In the genomic region with DNA sequence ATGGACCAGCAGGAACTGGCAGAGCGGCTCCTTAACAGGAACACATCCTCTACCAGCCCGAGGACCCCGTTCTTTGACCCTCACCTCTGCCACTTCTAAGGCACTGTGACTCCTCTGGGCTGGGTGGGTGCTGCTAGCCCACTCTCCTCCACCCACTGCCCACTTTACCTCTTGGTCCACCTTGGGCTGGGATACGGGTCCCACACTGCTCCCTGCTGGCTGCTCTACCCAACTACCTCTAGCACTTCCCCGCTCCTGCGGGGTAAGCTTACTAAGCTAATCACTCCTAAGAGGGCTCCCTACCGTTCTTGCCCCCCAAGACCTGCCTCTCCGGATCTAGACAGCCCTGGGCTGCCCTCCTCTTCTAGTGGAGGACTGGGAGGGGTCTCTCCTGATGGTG, we compare ENCODE assay signal across 10 mouse cellular contexts. TPM values are rescaled to one million over a fixed set of nuclear protein-coding genes. Genes with fewer than 3 reads are reported as not detected.
A peak's percentile ranks its signal among the peaks of the same experiment; 100 is the strongest.
DNase-seq lines count a peak whose midpoint lies in the region; ATAC-seq lines count a peak whose summit lies in the region.
"Had no signal": no experiment of that assay in that cellular context is flagged by ENCODE, and none has a peak within 500 bp of the region (broad histone marks: within the 10 kb centered on the region; RNA-seq: fewer than 3 reads in every experiment).

No protein-coding gene starts in this region.

- no peak overlapping the region; the same call in 1 of the 2 replicates for H3K27ac ChIP-seq in hindbrain, embryonic 12.5 days
- no peak overlapping the region for H3K27ac ChIP-seq in hindbrain, embryonic 14.5 days
- no peak overlapping the region for H3K27ac ChIP-seq in neural tube, embryonic 11.5 days (ENCODE audit: low read depth, low read length)
- H3K27ac ChIP-seq in forebrain, embryonic 12.5 days = no peak overlapping the region
- H3K27ac ChIP-seq: embryonic facial prominence, embryonic 15.5 days had no signal

- H3K36me3 ChIP-seq in hindbrain, embryonic 12.5 days = peaks cover 64% of the 10 kb centered on the region
- H3K36me3 ChIP-seq in hindbrain, embryonic 14.5 days (replicated peaks; ENCODE audit: control insufficient read depth, insufficient read depth) = peaks cover 65% of the 10 kb centered on the region
- H3K36me3 ChIP-seq in neural tube, embryonic 11.5 days (ENCODE audit: control insufficient read depth, insufficient read depth, low read length) = peaks cover 32% of the 10 kb centered on the region
- peaks cover 68% of the 10 kb centered on the region for H3K36me3 ChIP-seq in forebrain, embryonic 12.5 days (replicated peaks)

- ATAC-seq in hindbrain, embryonic 12.5 days (ENCODE audit: low FRiP score) = no peak
- ATAC-seq in hindbrain, embryonic 14.5 days (ENCODE audit: low FRiP score) = no peak
- ATAC-seq in neural tube, embryonic 11.5 days (ENCODE audit: insufficient read depth, low FRiP score, low TSS enrichment) = no peak
- ATAC-seq in forebrain, embryonic 12.5 days (ENCODE audit: low FRiP score) = no peak

- no peak for DNase-seq in hindbrain, embryonic 14.5 days (ENCODE audit: low spot score)
- peak; percentile 42 for DNase-seq in neural tube, embryonic 11.5 days (ENCODE audit: low spot score)
- DNase-seq in neural tube, embryonic 10.5 days (ENCODE audit: extremely low spot score, low spot score) = no peak
- peak; percentile 43 for DNase-seq in thymus, postnatal 0 days (ENCODE audit: low spot score)
- no peak for DNase-seq in right cerebral cortex, postnatal 4 days

- no peaks in the 10 kb centered on the region for H3K9me3 ChIP-seq in hindbrain, embryonic 12.5 days (replicated peaks)
- H3K9me3 ChIP-seq in hindbrain, embryonic 14.5 days (ENCODE audit: control insufficient read depth, low read length) = no peaks in the 10 kb centered on the region
- no peaks in the 10 kb centered on the region for H3K9me3 ChIP-seq in neural tube, embryonic 11.5 days (ENCODE audit: control insufficient read depth, low read length)
- no peaks in the 10 kb centered on the region for H3K9me3 ChIP-seq in forebrain, embryonic 12.5 days
- H3K9me3 ChIP-seq: embryonic facial prominence, embryonic 15.5 days had no signal

- H3K9ac ChIP-seq in hindbrain, embryonic 12.5 days = 0 out of 2 replicates have a peak overlapping the region, but pooled peaks have one; percentile 0
- no peak overlapping the region for H3K9ac ChIP-seq in hindbrain, embryonic 14.5 days
- no peak overlapping the region for H3K9ac ChIP-seq in neural tube, embryonic 11.5 days (ENCODE audit: low read length)
- H3K9ac ChIP-seq in forebrain, embryonic 12.5 days = 0 out of 2 replicates have a peak overlapping the region, but pooled peaks have one; percentile 7
- H3K9ac ChIP-seq: embryonic facial prominence, embryonic 15.5 days had no signal

- no peak overlapping the region for H3K4me2 ChIP-seq in hindbrain, embryonic 12.5 days (replicated peaks)
- no peak overlapping the region for H3K4me2 ChIP-seq in hindbrain, embryonic 14.5 days (replicated peaks)
- H3K4me2 ChIP-seq in neural tube, embryonic 11.5 days (ENCODE audit: low read depth) = no peak overlapping the region
- no peak overlapping the region for H3K4me2 ChIP-seq in forebrain, embryonic 12.5 days
- H3K4me2 ChIP-seq: embryonic facial prominence, embryonic 15.5 days had no signal

- peaks cover 65% of the 10 kb centered on the region for H3K4me1 ChIP-seq in hindbrain, embryonic 12.5 days
- peaks cover 51% of the 10 kb centered on the region for H3K4me1 ChIP-seq in hindbrain, embryonic 14.5 days (replicated peaks; ENCODE audit: control insufficient read depth, insufficient read depth, low read length)
- peaks cover 37% of the 10 kb centered on the region for H3K4me1 ChIP-seq in neural tube, embryonic 11.5 days (ENCODE audit: control insufficient read depth, insufficient read depth, low read length)
- H3K4me1 ChIP-seq in forebrain, embryonic 12.5 days = peaks cover 76% of the 10 kb centered on the region

- no peaks in the 10 kb centered on the region for H3K27me3 ChIP-seq in hindbrain, embryonic 12.5 days
- no peaks in the 10 kb centered on the region for H3K27me3 ChIP-seq in hindbrain, embryonic 14.5 days (ENCODE audit: control insufficient read depth, insufficient read depth, low read length)
- H3K27me3 ChIP-seq in neural tube, embryonic 11.5 days (ENCODE audit: control insufficient read depth, insufficient read depth, low read length) = no peaks in the 10 kb centered on the region
- no peaks in the 10 kb centered on the region for H3K27me3 ChIP-seq in forebrain, embryonic 12.5 days
- H3K27me3 ChIP-seq: embryonic facial prominence, embryonic 15.5 days had no signal

- H3K4me3 ChIP-seq in hindbrain, embryonic 12.5 days = no peak overlapping the region
- no peak overlapping the region for H3K4me3 ChIP-seq in hindbrain, embryonic 14.5 days (replicated peaks; ENCODE audit: low read length)
- H3K4me3 ChIP-seq in neural tube, embryonic 11.5 days (ENCODE audit: low read depth, low read length) = no peak overlapping the region
- no peak overlapping the region for H3K4me3 ChIP-seq in forebrain, embryonic 12.5 days (replicated peaks)
- H3K4me3 ChIP-seq: embryonic facial prominence, embryonic 15.5 days had no signal

- 74% methylated on average over 8 of the region's 8 CpGs for WGBS in hindbrain, embryonic 12.5 days
- 82% methylated on average over 8 of the region's 8 CpGs for WGBS in hindbrain, embryonic 14.5 days
- WGBS in neural tube, embryonic 11.5 days = 77% methylated on average over 7 of the region's 8 CpGs
- 73% methylated on average over 8 of the region's 8 CpGs for WGBS in forebrain, embryonic 12.5 days

RNA-seq across cellular contexts. Expression of a gene that starts 9.2 kb away (rescaled TPM):
- 0.59 and 1.6 TPM in 2 replicates for polyA plus RNA-seq in hindbrain, embryonic 12.5 days (2016; fragmentation: Nextera tagmentation; extraction: Ambion mirVana)
- 0.29 and 0.37 TPM in 2 replicates for polyA plus RNA-seq in hindbrain, embryonic 14.5 days (2014; fragmentation: Nextera tagmentation; extraction: Ambion mirVana)
- polyA plus RNA-seq in neural tube, embryonic 11.5 days (2014; fragmentation: Nextera tagmentation; extraction: Ambion mirVana) = 0.61 and 1.6 TPM in 2 replicates
- polyA plus RNA-seq in forebrain, embryonic 12.5 days (2016; fragmentation: Nextera tagmentation; extraction: Ambion mirVana) = 1.1 TPM in 2 replicates
- polyA plus RNA-seq in thymus, postnatal 0 days (2015; fragmentation: Nextera tagmentation; extraction: Ambion mirVana) = 0.90 and 1.5 TPM in 2 replicates

RNA-seq across cellular contexts. Expression of a gene that starts 14.3 kb away (rescaled TPM):
- 64.4 and 71.7 TPM in 2 replicates for polyA plus RNA-seq in hindbrain, embryonic 12.5 days (2016; fragmentation: Nextera tagmentation; extraction: Ambion mirVana)
- 26.4 and 28.7 TPM in 2 replicates for polyA plus RNA-seq in hindbrain, embryonic 14.5 days (2014; fragmentation: Nextera tagmentation; extraction: Ambion mirVana)
- polyA plus RNA-seq in neural tube, embryonic 11.5 days (2014; fragmentation: Nextera tagmentation; extraction: Ambion mirVana) = 70.6 and 83.3 TPM in 2 replicates
- 97.1 and 101 TPM in 2 replicates for polyA plus RNA-seq in forebrain, embryonic 12.5 days (2016; fragmentation: Nextera tagmentation; extraction: Ambion mirVana)
- polyA plus RNA-seq in thymus, postnatal 0 days (2015; fragmentation: Nextera tagmentation; extraction: Ambion mirVana) = 40.7 and 44.5 TPM in 2 replicates

RNA-seq across cellular contexts. Expression of a gene that starts 21.7 kb away (rescaled TPM):
- polyA plus RNA-seq in hindbrain, embryonic 12.5 days (2016; fragmentation: Nextera tagmentation; extraction: Ambion mirVana) = 126 and 133 TPM in 2 replicates
- 67.2 and 68.8 TPM in 2 replicates for polyA plus RNA-seq in hindbrain, embryonic 14.5 days (2014; fragmentation: Nextera tagmentation; extraction: Ambion mirVana)
- polyA plus RNA-seq in neural tube, embryonic 11.5 days (2014; fragmentation: Nextera tagmentation; extraction: Ambion mirVana) = 76.7 and 77.2 TPM in 2 replicates
- 116 and 117 TPM in 2 replicates for polyA plus RNA-seq in forebrain, embryonic 12.5 days (2016; fragmentation: Nextera tagmentation; extraction: Ambion mirVana)
- polyA plus RNA-seq in thymus, postnatal 0 days (2015; fragmentation: Nextera tagmentation; extraction: Ambion mirVana) = 26.9 and 27.0 TPM in 2 replicates

RNA-seq across cellular contexts. Expression of a gene that starts 36.0 kb away (rescaled TPM):
- not detected in 2 replicates for polyA plus RNA-seq in hindbrain, embryonic 12.5 days (2016; fragmentation: Nextera tagmentation; extraction: Ambion mirVana)
- not detected in 2 replicates for polyA plus RNA-seq in hindbrain, embryonic 14.5 days (2014; fragmentation: Nextera tagmentation; extraction: Ambion mirVana)
- polyA plus RNA-seq in neural tube, embryonic 11.5 days (2014; fragmentation: Nextera tagmentation; extraction: Ambion mirVana) = not detected in 2 replicates
- polyA plus RNA-seq in forebrain, embryonic 12.5 days (2016; fragmentation: Nextera tagmentation; extraction: Ambion mirVana) = not detected in 2 replicates
- not detected in 2 replicates for polyA plus RNA-seq in thymus, postnatal 0 days (2015; fragmentation: Nextera tagmentation; extraction: Ambion mirVana)
- polyA plus RNA-seq: kidney, embryonic 14.5 days; lung, embryonic 16.5 days had no signal

Comparison
In these comparisons a context has a peak if more than half of its experiments do, and no peak if none do; other contexts are left out.
1. H3K9ac ChIP-seq: peak in hindbrain, embryonic 12.5 days (single experiment) and forebrain, embryonic 12.5 days (single experiment); none in hindbrain, embryonic 14.5 days (single experiment) and neural tube, embryonic 11.5 days (single experiment).
2. DNase-seq: peak in neural tube, embryonic 11.5 days (single experiment) and thymus, postnatal 0 days (single experiment); none in hindbrain, embryonic 14.5 days (single experiment), neural tube, embryonic 10.5 days (single experiment) and right cerebral cortex, postnatal 4 days (single experiment).